Comparison of ENCODE assay signal across 10 mouse cellular contexts in genomic region chr3:109309317-109310265, GRCm38 (mm10). TPM values are rescaled to one million over a fixed set of nuclear protein-coding genes. Genes with fewer than 3 reads are reported as not detected.
A peak's percentile ranks its signal among the peaks of the same experiment; 100 is the strongest.
DNase-seq lines count a peak whose midpoint lies in the region; ATAC-seq and TF ChIP-seq lines count a peak whose summit lies in the region.
"Had no signal": no experiment of that assay in that cellular context is flagged by ENCODE, and none has a peak within 500 bp of the region (broad histone marks: within the 10 kb centered on the region; RNA-seq: fewer than 3 reads in every experiment).

No protein-coding gene starts in this region.

- no peak overlapping the region for H3K4me3 ChIP-seq in heart, adult 2 months
- H3K4me3 ChIP-seq in kidney, embryonic 15.5 days (replicated peaks): no peak overlapping the region
- H3K4me3 ChIP-seq in stomach, postnatal 0 days (ENCODE audit: low read depth, low read length): no peak overlapping the region
- no peak overlapping the region for H3K4me3 ChIP-seq in hindbrain, embryonic 13.5 days
- H3K4me3 ChIP-seq: stomach, embryonic 15.5 days had no signal

- ATAC-seq in kidney, embryonic 15.5 days (replicated peaks; ENCODE audit: low FRiP score): peak; percentile 36; the same call in 1 of the 2 replicates
- ATAC-seq in stomach, postnatal 0 days (ENCODE audit: low FRiP score, low TSS enrichment): peak; percentile 49; the same call in 1 of the 2 replicates
- no peak for ATAC-seq in hindbrain, embryonic 13.5 days (ENCODE audit: low FRiP score)

- WGBS in heart, adult 2 months: 56% methylated on average over 18 of the region's 18 CpGs
- WGBS in kidney, embryonic 15.5 days: 73% methylated on average over 18 of the region's 18 CpGs
- WGBS in stomach, postnatal 0 days: 66% methylated on average over 18 of the region's 18 CpGs
- WGBS in hindbrain, embryonic 13.5 days: 88% methylated on average over 18 of the region's 18 CpGs

- H3K4me1 ChIP-seq in heart, adult 2 months (ENCODE audit: control insufficient read depth, insufficient read depth, low read length): peaks cover 9% of the 10 kb centered on the region
- no peaks in the 10 kb centered on the region for H3K4me1 ChIP-seq in kidney, embryonic 15.5 days
- no peaks in the 10 kb centered on the region for H3K4me1 ChIP-seq in stomach, postnatal 0 days (replicated peaks; ENCODE audit: control insufficient read depth, insufficient read depth)
- H3K4me1 ChIP-seq in hindbrain, embryonic 13.5 days (replicated peaks): no peaks in the 10 kb centered on the region
- H3K4me1 ChIP-seq: stomach, embryonic 15.5 days had no signal

- no peak for TF ChIP-seq POLR2A in heart, adult 2 months (IDR thresholded peaks at IDR 0.05; ENCODE audit: insufficient read depth, low read depth, low read length)

- TF ChIP-seq EP300 in heart, adult 2 months (IDR thresholded peaks at IDR 0.05; ENCODE audit: insufficient read depth, low read depth, low read length): no peak
- no peak for TF ChIP-seq EP300 in stomach, postnatal 0 days (optimal IDR thresholded peaks at IDR 0.05)

- DNase-seq in urinary bladder, postnatal 14 days (ENCODE audit: low spot score): peak; percentile 47
- DNase-seq in urinary bladder, postnatal 10 days (ENCODE audit: low spot score): no peak
- DNase-seq in heart, adult 2 months: peak; percentile 65 to 75
- peak; percentile 20 for DNase-seq in stomach, postnatal 0 days (ENCODE audit: low spot score)
- no peak for DNase-seq in layer of hippocampus, adult 9-10 months (ENCODE audit: low spot score)
- DNase-seq in left cerebral cortex, postnatal 36 days (ENCODE audit: low spot score in 2 of 2): no peak

- intact Hi-C loops in heart, adult 2 months (cut with DNase I): loop anchor here (2.0 to 10.0 kb wide), 3 partner anchors 23 to 55 kb away; partner anchors contain the start of gene Vav3
- intact Hi-C loops in left cerebral cortex, postnatal 36 days (cut with DNase I): no loop called here

- no peak overlapping the region for H3K9ac ChIP-seq in heart, adult 2 months (ENCODE audit: low read depth, low read length)
- no peak overlapping the region for H3K9ac ChIP-seq in kidney, embryonic 15.5 days
- H3K9ac ChIP-seq in stomach, postnatal 0 days (ENCODE audit: low read length): no peak overlapping the region
- no peak overlapping the region for H3K9ac ChIP-seq in hindbrain, embryonic 13.5 days
- H3K9ac ChIP-seq: stomach, embryonic 15.5 days had no signal

- no peak for TF ChIP-seq CTCF in heart, adult 2 months (IDR thresholded peaks at IDR 0.05)
- no peak for TF ChIP-seq CTCF in stomach, postnatal 0 days (IDR thresholded peaks at IDR 0.05; ENCODE audit: low read depth)

- peak overlapping the region; percentile 51 for H3K27ac ChIP-seq in heart, adult 2 months
- H3K27ac ChIP-seq in kidney, embryonic 15.5 days: no peak overlapping the region
- H3K27ac ChIP-seq in stomach, postnatal 0 days (replicated peaks): no peak overlapping the region
- no peak overlapping the region for H3K27ac ChIP-seq in hindbrain, embryonic 13.5 days
- H3K27ac ChIP-seq: kidney, postnatal 0 days; stomach, embryonic 15.5 days had no signal

- H3K36me3 ChIP-seq in heart, adult 2 months (ENCODE audit: control insufficient read depth, insufficient read depth, low read length): no peaks in the 10 kb centered on the region
- no peaks in the 10 kb centered on the region for H3K36me3 ChIP-seq in kidney, embryonic 15.5 days
- no peaks in the 10 kb centered on the region for H3K36me3 ChIP-seq in stomach, postnatal 0 days (ENCODE audit: control insufficient read depth, insufficient read depth, low read length)
- H3K36me3 ChIP-seq in hindbrain, embryonic 13.5 days: no peaks in the 10 kb centered on the region
- H3K36me3 ChIP-seq: stomach, embryonic 15.5 days had no signal

- no peaks in the 10 kb centered on the region for H3K9me3 ChIP-seq in kidney, embryonic 15.5 days (replicated peaks)
- H3K9me3 ChIP-seq in stomach, postnatal 0 days (ENCODE audit: control insufficient read depth, low read length): no peaks in the 10 kb centered on the region
- H3K9me3 ChIP-seq in hindbrain, embryonic 13.5 days: no peaks in the 10 kb centered on the region
- H3K9me3 ChIP-seq: stomach, embryonic 15.5 days had no signal

- no peak overlapping the region for H3K4me2 ChIP-seq in kidney, embryonic 15.5 days
- no peak overlapping the region for H3K4me2 ChIP-seq in stomach, postnatal 0 days (replicated peaks; ENCODE audit: low read depth)
- H3K4me2 ChIP-seq in hindbrain, embryonic 13.5 days: no peak overlapping the region
- H3K4me2 ChIP-seq: stomach, embryonic 15.5 days had no signal

- H3K79me2 ChIP-seq in heart, adult 2 months (replicated peaks; ENCODE audit: control insufficient read depth, insufficient read depth, low read length): no peaks in the 10 kb centered on the region

- H3K27me3 ChIP-seq in heart, adult 2 months (ENCODE audit: control insufficient read depth, insufficient read depth, low read length): no peaks in the 10 kb centered on the region
- H3K27me3 ChIP-seq in kidney, embryonic 15.5 days: no peaks in the 10 kb centered on the region
- H3K27me3 ChIP-seq in stomach, postnatal 0 days (ENCODE audit: control insufficient read depth, insufficient read depth, low read length): no peaks in the 10 kb centered on the region
- H3K27me3 ChIP-seq in hindbrain, embryonic 13.5 days: no peaks in the 10 kb centered on the region
- H3K27me3 ChIP-seq: stomach, embryonic 15.5 days had no signal

RNA-seq across cellular contexts. Expression of gene Vav3, which starts 30.9 kb away (rescaled TPM):
- total RNA-seq in heart, adult 2 months (2021): 1 to 10 TPM; 4.4 to 5.0 TPM
- 1.7 and 3.5 TPM in 2 replicates for polyA plus RNA-seq in heart, adult 2 months (2012; rRNA removed)
- polyA plus RNA-seq in kidney, embryonic 15.5 days (2015; fragmentation: Nextera tagmentation; extraction: Ambion mirVana): 21.1 and 22.0 TPM in 2 replicates
- 20.2 and 20.4 TPM in 2 replicates for polyA plus RNA-seq in stomach, postnatal 0 days (2015; fragmentation: Nextera tagmentation; extraction: Ambion mirVana)
- 23.2 and 24.8 TPM in 2 replicates for polyA plus RNA-seq in hindbrain, embryonic 13.5 days (2015; fragmentation: Nextera tagmentation; extraction: Ambion mirVana)
- 1 to 10 TPM; 4.2 to 9.0 TPM for total RNA-seq in left cerebral cortex, postnatal 36 days (2021)

Comparison
In these comparisons a context has a peak if more than half of its experiments do, and no peak if none do; other contexts are left out.
1. DNase-seq: peak in urinary bladder, postnatal 14 days (single experiment), heart, adult 2 months (2 of 2) and stomach, postnatal 0 days (single experiment); none in urinary bladder, postnatal 10 days (single experiment), layer of hippocampus, adult 9-10 months (single experiment) and left cerebral cortex, postnatal 36 days (0 of 2).